Mouse (Mus musculus) heart, embryonic 11.5 days (tissue): ENCODE results near the gene Noxred1. TPM values are rescaled to one million over a fixed set of nuclear protein-coding genes. Genes with fewer than 3 reads are reported as not detected.

Experiments
- ATAC-seq: fragments of 200-750 bp; cut with Nextera tagmentation; replicated peaks from 2 replicates; pipeline ENCODE4 v1.8.0; 2017; ENCODE audit warnings: moderate library complexity; ENCODE audit not compliant: insufficient number of reproducible peaks, low FRiP score, low TSS enrichment
- H3K27ac ChIP-seq: fragments of 300-500 bp; sonication (generic); 2 replicates; pipeline ENCODE4 v1.5.1; 2014; ENCODE audit warnings: mild to moderate bottlenecking, low read depth, low read length
- H3K27me3 ChIP-seq: fragments of 300-500 bp; sonication (generic); 2 replicates; pipeline ENCODE4 v1.6.1; 2014; ENCODE audit warnings: mild to moderate bottlenecking, low read length, mixed read lengths; ENCODE audit not compliant: control insufficient read depth, insufficient read depth
- H3K36me3 ChIP-seq: fragments of 300-500 bp; sonication (generic); 2 replicates; pipeline ENCODE4 v1.6.1; 2014; ENCODE audit warnings: mild to moderate bottlenecking, low read length, moderate library complexity, mixed read lengths; ENCODE audit not compliant: control insufficient read depth, insufficient read depth
- H3K4me1 ChIP-seq: fragments of 300-500 bp; sonication (generic); 2 replicates; pipeline ENCODE4 v1.6.1; 2014; ENCODE audit warnings: low read length; ENCODE audit not compliant: control insufficient read depth, insufficient read depth
- H3K4me2 ChIP-seq: fragments of 300-500 bp; sonication (generic); 2 replicates; pipeline ENCODE4 v1.6.1; 2014; ENCODE audit warnings: mild to moderate bottlenecking, moderate library complexity
- H3K4me3 ChIP-seq: fragments of 300-500 bp; sonication (generic); 2 replicates; pipeline ENCODE4 v1.5.1; 2014; ENCODE audit warnings: low read depth, low read length
- H3K9ac ChIP-seq: fragments of 300-500 bp; sonication (generic); 2 replicates; pipeline ENCODE4 v1.6.1; 2014; ENCODE audit warnings: mild to moderate bottlenecking, low read depth, low read length, moderate library complexity
- H3K9me3 ChIP-seq: fragments of 300-500 bp; sonication (generic); replicated peaks from 2 replicates; pipeline ENCODE4 v1.6.1; 2016; ENCODE audit warnings: low read length; ENCODE audit not compliant: control insufficient read depth
- WGBS: fragments of 180-500 bp; shearing (Covaris S2); extraction: QIAGEN DNeasy Blood & Tissue Kit; methylation state at CpG from one replicate; pipeline ENCODE4 v1.1.7; 2014; ENCODE audit not compliant: insufficient replicate concordance; 5-methylcytosine and 5-hydroxymethylcytosine counted together
- polyA plus RNA-seq: library from polyadenylated mRNA; unstranded; fragments of >200 nt; fragmentation: Nextera tagmentation; extraction: Ambion mirVana; gene quantifications from 2 replicates; pipeline ENCODE4 v1.2.1, GENCODE M21; 2014

Gene Noxred1
- polyA plus RNA-seq: 1.00 and 1.2 TPM in 2 replicates

GRCm38 (mm10) chr12:87238632-87239031, at the start of gene Noxred1:
TSS of gene Noxred1 (minus strand) at chr12:87238732.
- no peak for ATAC-seq
- no peaks in the 10 kb centered on the region for H3K9me3 ChIP-seq
- no peak within 1 kb of the TSS for H3K4me2 ChIP-seq
- H3K9ac ChIP-seq: no peak within 1 kb of the TSS
- no peaks in the 10 kb centered on the region for H3K4me1 ChIP-seq
- peaks cover 11% of the 10 kb centered on the region for H3K36me3 ChIP-seq
- no peak within 1 kb of the TSS for H3K4me3 ChIP-seq
- 72% methylated on average over 1 of the region's 1 CpGs for WGBS
- no peak within 1 kb of the TSS for H3K27ac ChIP-seq
- no peaks in the 10 kb centered on the region for H3K27me3 ChIP-seq

GRCm38 (mm10) chr12:87284726-87285125, 46.2 kb upstream of the Noxred1 start:
- Histone ChIP-seq H3K4me3 (no peak overlapping the region), H3K27me3 (no peaks in the 10 kb centered on the region), H3K4me2 (no peak overlapping the region), H3K9me3 (no peaks in the 10 kb centered on the region), H3K36me3 (no peaks in the 10 kb centered on the region), H3K9ac (no peak overlapping the region), H3K4me1 (peaks cover 3% of the 10 kb centered on the region), H3K27ac (no peak overlapping the region)
- 81% methylated on average over 5 of the region's 5 CpGs for WGBS
- no peak for ATAC-seq

GRCm38 (mm10) chr12:87284268-87284667, 45.7 kb upstream of the Noxred1 start:
- no peak overlapping the region for H3K4me3 ChIP-seq
- no peak overlapping the region for H3K9ac ChIP-seq

GRCm38 (mm10) chr12:87283706-87284105, 45.2 kb upstream of the Noxred1 start:
- Histone ChIP-seq H3K27me3 (no peaks in the 10 kb centered on the region), H3K36me3 (no peaks in the 10 kb centered on the region), H3K4me2 (no peak overlapping the region), H3K9ac (no peak overlapping the region), H3K4me1 (peaks cover 13% of the 10 kb centered on the region), H3K4me3 (no peak overlapping the region), H3K27ac (no peak overlapping the region), H3K9me3 (no peaks in the 10 kb centered on the region)
- WGBS: 64% methylated on average over 7 of the region's 7 CpGs
- no peak for ATAC-seq

More at GRCm38 (mm10) chr12:87284268-87284667, 45.7 kb upstream of the Noxred1 start:
- H3K4me1 ChIP-seq: peaks cover 8% of the 10 kb centered on the region
- no peak overlapping the region for H3K27ac ChIP-seq
- H3K4me2 ChIP-seq: no peak overlapping the region
- no peaks in the 10 kb centered on the region for H3K27me3 ChIP-seq
- no peaks in the 10 kb centered on the region for H3K36me3 ChIP-seq
- H3K9me3 ChIP-seq: no peaks in the 10 kb centered on the region
- no peak for ATAC-seq
- WGBS: 77% methylated on average over 4 of the region's 4 CpGs

- ATAC-seq: no peak
- no peak overlapping the region for H3K4me3 ChIP-seq
- 89% methylated on average over 4 of the region's 4 CpGs for WGBS
- H3K9me3 ChIP-seq: no peaks in the 10 kb centered on the region
- H3K4me2 ChIP-seq: no peak overlapping the region
- no peak overlapping the region for H3K27ac ChIP-seq
- no peak overlapping the region for H3K9ac ChIP-seq
- H3K27me3 ChIP-seq: no peaks in the 10 kb centered on the region
- no peaks in the 10 kb centered on the region for H3K36me3 ChIP-seq
- H3K4me1 ChIP-seq: peaks cover 20% of the 10 kb centered on the region
These were observed 44.2 kb upstream of the Noxred1 start for GRCm38 (mm10) chr12:87282743-87283142.

GRCm38 (mm10) chr12:87281766-87282165, 43.2 kb upstream of the Noxred1 start:
- no peak overlapping the region for H3K4me2 ChIP-seq
- WGBS: 40% methylated on average over 1 of the region's 1 CpGs
- no peak overlapping the region for H3K27ac ChIP-seq
- no peak for ATAC-seq
- H3K4me3 ChIP-seq: no peak overlapping the region
- peaks cover 20% of the 10 kb centered on the region for H3K4me1 ChIP-seq
- no peak overlapping the region for H3K9ac ChIP-seq
- no peaks in the 10 kb centered on the region for H3K27me3 ChIP-seq
- no peaks in the 10 kb centered on the region for H3K9me3 ChIP-seq
- H3K36me3 ChIP-seq: no peaks in the 10 kb centered on the region

GRCm38 (mm10) chr12:87279879-87280278, 41.3 kb upstream of the Noxred1 start:
- 45% methylated on average over 14 of the region's 14 CpGs for WGBS
- peaks cover 20% of the 10 kb centered on the region for H3K4me1 ChIP-seq
- no peaks in the 10 kb centered on the region for H3K9me3 ChIP-seq
- no peak overlapping the region for H3K27ac ChIP-seq
- ATAC-seq: no peak
- no peak overlapping the region for H3K4me3 ChIP-seq
- no peaks in the 10 kb centered on the region for H3K27me3 ChIP-seq
- H3K36me3 ChIP-seq: no peaks in the 10 kb centered on the region
- no peak overlapping the region for H3K9ac ChIP-seq
- no peak overlapping the region for H3K4me2 ChIP-seq

- H3K4me3 ChIP-seq: no peak overlapping the region
- peaks cover 20% of the 10 kb centered on the region for H3K4me1 ChIP-seq
- no peaks in the 10 kb centered on the region for H3K9me3 ChIP-seq
- ATAC-seq: no peak
- H3K27me3 ChIP-seq: no peaks in the 10 kb centered on the region
- H3K36me3 ChIP-seq: peaks cover 3% of the 10 kb centered on the region; the same call in 1 of the 2 replicates
- no peak overlapping the region for H3K4me2 ChIP-seq
- H3K27ac ChIP-seq: peak overlapping the region; percentile 66; the same call in 1 of the 2 replicates
- WGBS: 27% methylated on average over 3 of the region's 3 CpGs
- no peak overlapping the region for H3K9ac ChIP-seq
These were observed 40.8 kb upstream of the Noxred1 start for GRCm38 (mm10) chr12:87279350-87279749.

- Histone ChIP-seq H3K4me2 (peak overlapping the region; percentile 47), H3K36me3 (peaks cover 10% of the 10 kb centered on the region), H3K4me1 (peaks cover 20% of the 10 kb centered on the region), H3K9ac (no peak overlapping the region), H3K27me3 (no peaks in the 10 kb centered on the region), H3K4me3 (no peak overlapping the region), H3K9me3 (no peaks in the 10 kb centered on the region), H3K27ac (peak overlapping the region; percentile 66; the same call in 1 of the 2 replicates)
- ATAC-seq: peak; percentile 81
- 9% methylated on average over 6 of the region's 6 CpGs for WGBS
These were observed 39.7 kb upstream of the Noxred1 start for GRCm38 (mm10) chr12:87278118-87278730.
